ENCODE assay signal across 21 mouse cellular contexts in genomic region chr2:92490541-92490940, GRCm38 (mm10). TPM values are rescaled to one million over a fixed set of nuclear protein-coding genes. Genes with fewer than 3 reads are reported as not detected.
DNase-seq lines count a peak whose midpoint lies in the region; TF ChIP-seq lines count a peak whose summit lies in the region.
"Had no signal": no experiment of that assay in that cellular context is flagged by ENCODE, and none has a peak within 500 bp of the region (broad histone marks: within the 10 kb centered on the region; RNA-seq: fewer than 3 reads in every experiment).

No protein-coding gene starts in this region.

- TF ChIP-seq CTCF in lung, adult 2 months (IDR thresholded peaks at IDR 0.05; ENCODE audit: insufficient read depth, low read length) = no peak

- no peak for TF ChIP-seq POLR2A in lung, adult 2 months (IDR thresholded peaks at IDR 0.05; ENCODE audit: borderline replicate concordance, extremely low read depth, low read depth, low read length)

- WGBS in lung, adult 2 months = 57% methylated on average over 10 of the region's 10 CpGs

- peaks cover 7% of the 10 kb centered on the region for H3K4me1 ChIP-seq in lung, adult 2 months (ENCODE audit: control insufficient read depth, insufficient read depth, low read length)
- H3K4me1 ChIP-seq in brown adipose tissue, adult 24 weeks (ENCODE audit: control insufficient read depth, insufficient read depth, insufficient read length, low read length) = peaks cover 18% of the 10 kb centered on the region

- H3K27ac ChIP-seq in brown adipose tissue, adult 24 weeks (replicated peaks; ENCODE audit: low read depth, low read length) = peak overlapping the region; percentile 64
- H3K27ac ChIP-seq: heart, adult 2 months; heart, embryonic 13.5 days; hindbrain, embryonic 12.5 days; kidney, embryonic 15.5 days; liver, embryonic 13.5 days; lung, embryonic 15.5 days; midbrain, embryonic 10.5 days had no signal

- no peak overlapping the region for H3K4me3 ChIP-seq in lung, adult 2 months (replicated peaks; ENCODE audit: extremely low read depth, low read depth, low read length)
- no peak overlapping the region for H3K4me3 ChIP-seq in brown adipose tissue, adult 24 weeks (ENCODE audit: insufficient read depth, low read depth, low read length)
- H3K4me3 ChIP-seq: heart, adult 2 months; heart, embryonic 13.5 days; hindbrain, embryonic 12.5 days; kidney, embryonic 15.5 days; liver, embryonic 13.5 days; lung, embryonic 15.5 days; midbrain, embryonic 10.5 days; myocyte had no signal

- DNase-seq in heart, adult 11 months = peak; percentile 90
- no peak for DNase-seq in heart, postnatal 14 days
- peak; percentile 36 for DNase-seq in lung, postnatal 10 days
- DNase-seq in lung, adult 2 months = no peak
- peak; percentile 37 for DNase-seq in brain, adult 2 months (ENCODE audit: low read depth, low spot score)
- no peak for DNase-seq in urinary bladder, postnatal 14 days (ENCODE audit: low spot score)
- DNase-seq: adrenal gland, adult 8-10 months; cerebellum, adult 8-10 months; forebrain, postnatal 0 days; gastrocnemius, postnatal 25 days; heart, adult 2 months; kidney, adult 11 months; kidney, postnatal 36 days; liver, embryonic 13.5 days had no signal

- intact Hi-C loops in heart, postnatal 14 days (cut with DNase I) = no loop called here

RNA-seq across cellular contexts. Expression of gene Slc35c1, which starts 30.2 kb away (rescaled TPM):
- 1 to 10 TPM; 5.5 to 5.6 TPM for total RNA-seq in heart, postnatal 14 days (2021)
- 43.9 and 49.0 TPM in 2 replicates for polyA plus RNA-seq in lung, adult 2 months (2012; rRNA removed)
- 2.9 and 5.5 TPM in 2 replicates for polyA plus RNA-seq in brown adipose tissue, adult 24 weeks (2012; ENCODE audit: insufficient read depth, insufficient read length, missing spikeins)

RNA-seq across cellular contexts. Expression of gene Cry2, which starts 56.7 kb away (rescaled TPM):
- total RNA-seq in heart, postnatal 14 days (2021) = 10 to 100 TPM; 20.9 to 26.6 TPM
- polyA plus RNA-seq in lung, adult 2 months (2012; rRNA removed) = 37.5 and 40.7 TPM in 2 replicates
- 11.7 and 14.6 TPM in 2 replicates for polyA plus RNA-seq in brown adipose tissue, adult 24 weeks (2012; ENCODE audit: insufficient read depth, insufficient read length, missing spikeins)

Comparison
In these comparisons a context has a peak if more than half of its experiments do, and no peak if none do; other contexts are left out.
1. DNase-seq: peak in heart, adult 11 months (single experiment), lung, postnatal 10 days (single experiment) and brain, adult 2 months (single experiment); none in heart, postnatal 14 days (0 of 2), lung, adult 2 months (single experiment) and urinary bladder, postnatal 14 days (single experiment).